Mouse (Mus musculus) stomach, embryonic 14.5 days (tissue): ENCODE measurements around the gene Cd28. TPM values are rescaled to one million over a fixed set of nuclear protein-coding genes. Genes with fewer than 3 reads are reported as not detected.

ENCODE experiments used
- ATAC-seq: fragments of 200-750 bp; cut with Nextera tagmentation; 2 replicates; pipeline ENCODE4 v1.8.0; 2017; ENCODE audit warnings: low read depth, moderate TSS enrichment; ENCODE audit not compliant: insufficient number of reproducible peaks, insufficient read depth, low FRiP score
- H3K27ac ChIP-seq: fragments of 300-500 bp; sonication (generic); 2 replicates; pipeline ENCODE4 v1.5.1; 2014; ENCODE audit warnings: mild to moderate bottlenecking, low read length, moderate library complexity, mixed read lengths
- H3K27me3 ChIP-seq: fragments of 300-500 bp; sonication (generic); 2 replicates; pipeline ENCODE4 v1.6.1; 2014; ENCODE audit warnings: low read length, control low read depth, mixed read lengths; ENCODE audit not compliant: control insufficient read depth, insufficient read depth
- H3K36me3 ChIP-seq: fragments of 300-500 bp; sonication (generic); 2 replicates; pipeline ENCODE4 v1.6.1; 2014; ENCODE audit warnings: mild to moderate bottlenecking, control low read depth, low read length, moderate library complexity, mixed read lengths; ENCODE audit not compliant: control insufficient read depth, insufficient read depth
- H3K4me1 ChIP-seq: fragments of 300-500 bp; sonication (generic); 2 replicates; pipeline ENCODE4 v1.6.1; 2014; ENCODE audit warnings: low read length, control low read depth, mixed read lengths; ENCODE audit not compliant: control insufficient read depth, insufficient read depth
- H3K4me2 ChIP-seq: fragments of 300-500 bp; sonication (generic); replicated peaks from 2 replicates; pipeline ENCODE4 v1.6.1; 2014; ENCODE audit warnings: low read depth, low read length, control low read depth
- H3K4me3 ChIP-seq: fragments of 300-500 bp; sonication (generic); 2 replicates; pipeline ENCODE4 v1.5.1; 2014; ENCODE audit warnings: low read depth, low read length, control low read depth
- H3K9ac ChIP-seq: fragments of 300-500 bp; sonication (generic); replicated peaks from 2 replicates; pipeline ENCODE4 v1.6.1; 2014; ENCODE audit warnings: low read depth, mild to moderate bottlenecking, control low read depth, low read length, moderate library complexity, mixed read lengths
- H3K9me3 ChIP-seq: fragments of 300-500 bp; sonication (generic); 2 replicates; pipeline ENCODE4 v1.6.1; 2016; ENCODE audit warnings: low read depth, low read length, control low read depth; ENCODE audit not compliant: control insufficient read depth
- WGBS: fragments of 180-500 bp; shearing (Covaris S2); extraction: QIAGEN DNeasy Blood & Tissue Kit; methylation state at CpG from one replicate; pipeline ENCODE4 v1.1.7; 2014; 5-methylcytosine and 5-hydroxymethylcytosine counted together
- polyA plus RNA-seq: library from polyadenylated mRNA; unstranded; fragments of >200 nt; fragmentation: Nextera tagmentation; extraction: Ambion mirVana; gene quantifications from 2 replicates; pipeline ENCODE4 v1.2.1, GENCODE M21; 2014

Gene Cd28
- polyA plus RNA-seq, 1 experiment from 2014 or later = 0.13 TPM

GRCm38 (mm10) chr1:60795677-60796205, 79.1 kb downstream of the Cd28 start:
- Histone ChIP-seq H3K9me3 (no peaks in the 10 kb centered on the region), H3K36me3 (no peaks in the 10 kb centered on the region), H3K27me3 (no peaks in the 10 kb centered on the region), H3K27ac (no peak overlapping the region), H3K4me1 (no peaks in the 10 kb centered on the region), H3K4me2 (no peak overlapping the region), H3K4me3 (no peak overlapping the region), H3K9ac (no peak overlapping the region)
- 65% methylated on average over 3 of the region's 3 CpGs for WGBS
- ATAC-seq = no peak

GRCm38 (mm10) chr1:60799795-60800345, 83.3 kb downstream of the Cd28 start:
- Histone ChIP-seq H3K27ac (no peak overlapping the region), H3K36me3 (no peaks in the 10 kb centered on the region)
- WGBS = 38% methylated on average over 1 of the region's 1 CpGs

GRCm38 (mm10) chr1:60801210-60801671, 84.6 kb downstream of the Cd28 start:
- Histone ChIP-seq H3K4me2 (no peak overlapping the region), H3K9me3 (no peaks in the 10 kb centered on the region), H3K27me3 (no peaks in the 10 kb centered on the region), H3K4me1 (no peaks in the 10 kb centered on the region), H3K9ac (no peak overlapping the region), H3K27ac (no peak overlapping the region), H3K36me3 (no peaks in the 10 kb centered on the region), H3K4me3 (no peak overlapping the region)
- WGBS = 90% methylated on average over 4 of the region's 4 CpGs
- no peak for ATAC-seq

More at GRCm38 (mm10) chr1:60799795-60800345, 83.3 kb downstream of the Cd28 start:
- H3K4me3 ChIP-seq = no peak overlapping the region
- H3K9ac ChIP-seq = no peak overlapping the region
- ATAC-seq = no peak
- no peaks in the 10 kb centered on the region for H3K4me1 ChIP-seq
- H3K9me3 ChIP-seq = no peaks in the 10 kb centered on the region
- H3K27me3 ChIP-seq = no peaks in the 10 kb centered on the region
- no peak overlapping the region for H3K4me2 ChIP-seq

- ATAC-seq = no peak
- Histone ChIP-seq H3K4me3 (no peak overlapping the region), H3K36me3 (no peaks in the 10 kb centered on the region), H3K9me3 (no peaks in the 10 kb centered on the region), H3K27me3 (no peaks in the 10 kb centered on the region), H3K4me2 (no peak overlapping the region), H3K27ac (no peak overlapping the region), H3K4me1 (no peaks in the 10 kb centered on the region), H3K9ac (no peak overlapping the region)
- 89% methylated on average over 4 of the region's 4 CpGs for WGBS
These were observed 86.7 kb downstream of the Cd28 start for GRCm38 (mm10) chr1:60803128-60803824.

GRCm38 (mm10) chr1:60803825-60804696, 87.5 kb downstream of the Cd28 start:
- Histone ChIP-seq H3K4me3 (no peak overlapping the region), H3K4me1 (no peaks in the 10 kb centered on the region), H3K4me2 (no peak overlapping the region), H3K9me3 (no peaks in the 10 kb centered on the region), H3K36me3 (no peaks in the 10 kb centered on the region), H3K27me3 (no peaks in the 10 kb centered on the region), H3K9ac (no peak overlapping the region), H3K27ac (no peak overlapping the region)
- WGBS = 86% methylated on average over 6 of the region's 6 CpGs
- no peak for ATAC-seq

GRCm38 (mm10) chr1:60805178-60805577, 88.6 kb downstream of the Cd28 start:
- no peak overlapping the region for H3K4me3 ChIP-seq
- no peak for ATAC-seq
- H3K9ac ChIP-seq = no peak overlapping the region
- WGBS = 68% methylated on average over 1 of the region's 1 CpGs
- H3K36me3 ChIP-seq = no peaks in the 10 kb centered on the region
- H3K27ac ChIP-seq = no peak overlapping the region
- no peaks in the 10 kb centered on the region for H3K4me1 ChIP-seq
- no peaks in the 10 kb centered on the region for H3K9me3 ChIP-seq
- H3K27me3 ChIP-seq = no peaks in the 10 kb centered on the region
- H3K4me2 ChIP-seq = no peak overlapping the region

- no peaks in the 10 kb centered on the region for H3K4me1 ChIP-seq
- H3K4me3 ChIP-seq = no peak overlapping the region
- H3K9me3 ChIP-seq = no peaks in the 10 kb centered on the region
- no peak overlapping the region for H3K27ac ChIP-seq
- ATAC-seq = no peak
- H3K27me3 ChIP-seq = no peaks in the 10 kb centered on the region
- WGBS = 100% methylated on average over 1 of the region's 1 CpGs
- no peak overlapping the region for H3K4me2 ChIP-seq
- no peaks in the 10 kb centered on the region for H3K36me3 ChIP-seq
- H3K9ac ChIP-seq = no peak overlapping the region
These were observed 91.1 kb downstream of the Cd28 start for GRCm38 (mm10) chr1:60807748-60808147.

GRCm38 (mm10) chr1:60808466-60808865, 91.9 kb downstream of the Cd28 start:
- Histone ChIP-seq H3K36me3 (no peaks in the 10 kb centered on the region), H3K9me3 (no peaks in the 10 kb centered on the region), H3K4me2 (no peak overlapping the region), H3K9ac (no peak overlapping the region), H3K27ac (no peak overlapping the region), H3K4me1 (no peaks in the 10 kb centered on the region), H3K27me3 (no peaks in the 10 kb centered on the region), H3K4me3 (no peak overlapping the region)
- no peak for ATAC-seq
- 68% methylated on average over 2 of the region's 2 CpGs for WGBS
